ENCODE assay signal across 12 mouse cellular contexts in genomic region chr8:117371189-117371588, GRCm38 (mm10).
DNase-seq lines count a peak whose midpoint lies in the region; ATAC-seq and TF ChIP-seq lines count a peak whose summit lies in the region.
"Had no signal": no experiment of that assay in that cellular context is flagged by ENCODE, and none has a peak within 500 bp of the region (broad histone marks: within the 10 kb centered on the region; RNA-seq: fewer than 3 reads in every experiment).

No protein-coding gene starts in this region.

- H3K27ac ChIP-seq in kidney, postnatal 0 days = no peak overlapping the region
- H3K27ac ChIP-seq in forebrain, embryonic 16.5 days (ENCODE audit: low read length) = no peak overlapping the region
- H3K27ac ChIP-seq in hindbrain, embryonic 15.5 days (replicated peaks) = no peak overlapping the region
- H3K27ac ChIP-seq: liver, embryonic 13.5 days had no signal

- H3K79me2 ChIP-seq in myocyte (ENCODE audit: control insufficient read depth, insufficient read depth) = peaks cover 21% of the 10 kb centered on the region

- no peaks in the 10 kb centered on the region for H3K36me3 ChIP-seq in kidney, postnatal 0 days (ENCODE audit: insufficient read depth, low read length)
- H3K36me3 ChIP-seq in forebrain, embryonic 16.5 days (ENCODE audit: control insufficient read depth, insufficient read depth) = no peaks in the 10 kb centered on the region
- no peaks in the 10 kb centered on the region for H3K36me3 ChIP-seq in hindbrain, embryonic 15.5 days
- no peaks in the 10 kb centered on the region for H3K36me3 ChIP-seq in myocyte (ENCODE audit: control insufficient read depth, insufficient read depth)
- H3K36me3 ChIP-seq: liver, embryonic 13.5 days had no signal

- TF ChIP-seq POLR2A in myocyte (IDR thresholded peaks at IDR 0.05; ENCODE audit: insufficient read length, low read depth) = no peak

- H3K4me2 ChIP-seq in kidney, postnatal 0 days (ENCODE audit: low read length) = no peak overlapping the region
- H3K4me2 ChIP-seq in forebrain, embryonic 16.5 days (ENCODE audit: low read length) = no peak overlapping the region
- no peak overlapping the region for H3K4me2 ChIP-seq in hindbrain, embryonic 15.5 days
- H3K4me2 ChIP-seq in myocyte (ENCODE audit: low read depth) = no peak overlapping the region
- H3K4me2 ChIP-seq: liver, embryonic 13.5 days had no signal

- peak; percentile 31; the same call in 1 of the 2 replicates for ATAC-seq in kidney, postnatal 0 days (replicated peaks; ENCODE audit: low FRiP score, low read depth)
- peak; percentile 24 for ATAC-seq in forebrain, embryonic 16.5 days
- peak; percentile 32; the same call in 1 of the 2 replicates for ATAC-seq in hindbrain, embryonic 15.5 days (ENCODE audit: low FRiP score, low read depth)
- ATAC-seq in megakaryocyte-erythroid progenitor cell, adult 5-6 weeks (replicated peaks; ENCODE audit: low FRiP score, low TSS enrichment, poor library complexity, severe bottlenecking) = no peak

- no peaks in the 10 kb centered on the region for H3K9me3 ChIP-seq in kidney, postnatal 0 days (replicated peaks; ENCODE audit: low read length)
- H3K9me3 ChIP-seq in forebrain, embryonic 16.5 days (ENCODE audit: control insufficient read depth, low read length) = no peaks in the 10 kb centered on the region
- no peaks in the 10 kb centered on the region for H3K9me3 ChIP-seq in hindbrain, embryonic 15.5 days
- H3K9me3 ChIP-seq: liver, embryonic 13.5 days had no signal

- no peak for TF ChIP-seq CTCF in kidney, postnatal 0 days (IDR thresholded peaks at IDR 0.05; ENCODE audit: low read depth)

- DNase-seq in kidney, postnatal 0 days (ENCODE audit: low spot score) = no peak
- DNase-seq in kidney, postnatal 36 days = no peak
- no peak for DNase-seq in thymus, postnatal 36 days
- DNase-seq: adrenal gland, postnatal 25 days; cerebellum, adult 8-10 months; liver, embryonic 13.5 days; spleen, adult 18-20 months; thymus, postnatal 4 days had no signal

- no peak overlapping the region for H3K9ac ChIP-seq in kidney, postnatal 0 days (ENCODE audit: low read depth, low read length)
- H3K9ac ChIP-seq in forebrain, embryonic 16.5 days (replicated peaks; ENCODE audit: low read depth, low read length) = no peak overlapping the region
- no peak overlapping the region for H3K9ac ChIP-seq in hindbrain, embryonic 15.5 days
- H3K9ac ChIP-seq: liver, embryonic 13.5 days had no signal

- peaks cover 49% of the 10 kb centered on the region for H3K4me1 ChIP-seq in kidney, postnatal 0 days (replicated peaks; ENCODE audit: insufficient read depth, low read length)
- H3K4me1 ChIP-seq in forebrain, embryonic 16.5 days (replicated peaks; ENCODE audit: control insufficient read depth, insufficient read depth, low read length) = peaks cover 41% of the 10 kb centered on the region
- peaks cover 73% of the 10 kb centered on the region for H3K4me1 ChIP-seq in hindbrain, embryonic 15.5 days (replicated peaks)

- H3K27me3 ChIP-seq in kidney, postnatal 0 days (ENCODE audit: insufficient read depth, low read length) = no peaks in the 10 kb centered on the region
- no peaks in the 10 kb centered on the region for H3K27me3 ChIP-seq in forebrain, embryonic 16.5 days (replicated peaks; ENCODE audit: control insufficient read depth, insufficient read depth, low read length)
- H3K27me3 ChIP-seq in hindbrain, embryonic 15.5 days = no peaks in the 10 kb centered on the region
- H3K27me3 ChIP-seq in myocyte (ENCODE audit: control insufficient read depth, insufficient read depth, insufficient read length) = no peaks in the 10 kb centered on the region
- H3K27me3 ChIP-seq: liver, embryonic 13.5 days had no signal

- H3K4me3 ChIP-seq in kidney, postnatal 0 days (replicated peaks; ENCODE audit: low read depth, low read length) = no peak overlapping the region
- no peak overlapping the region for H3K4me3 ChIP-seq in forebrain, embryonic 16.5 days (replicated peaks; ENCODE audit: low read length)
- no peak overlapping the region for H3K4me3 ChIP-seq in hindbrain, embryonic 15.5 days
- H3K4me3 ChIP-seq in myocyte = no peak overlapping the region
- H3K4me3 ChIP-seq: liver, embryonic 13.5 days had no signal

- no peak overlapping the region for H3ac ChIP-seq in myocyte (ENCODE audit: control insufficient read depth, insufficient read length)

- WGBS in kidney, postnatal 0 days = 43% methylated on average over 7 of the region's 7 CpGs
- WGBS in forebrain, embryonic 16.5 days = 76% methylated on average over 7 of the region's 7 CpGs
- 61% methylated on average over 7 of the region's 7 CpGs for WGBS in hindbrain, embryonic 15.5 days

TF ChIP-seq in myocyte, 11 proteins besides CTCF, POLR2A, EP300 and RAD21:
- TF ChIP-seq CEBPB (IDR thresholded peaks at IDR 0.05; ENCODE audit: insufficient read depth, poor library complexity, severe bottlenecking) = no peak
- TF ChIP-seq MYOG (IDR thresholded peaks at IDR 0.05; ENCODE audit: control insufficient read depth in 1 of 3, insufficient read depth in 1 of 3, insufficient read length in 2 of 3, low read depth in 2 of 3) = peak in 2 of 3 experiments; percentile 13 to 58
- no peak for TF ChIP-seq MAX (IDR thresholded peaks at IDR 0.05; ENCODE audit: low read depth)
- no peak for TF ChIP-seq TCF3 (IDR thresholded peaks at IDR 0.05; ENCODE audit: insufficient read length, low read depth)
- peak in 1 of 3 experiments; percentile 55 for TF ChIP-seq MYOD1 (IDR thresholded peaks at IDR 0.05; ENCODE audit: control insufficient read depth in 1 of 3, insufficient read length in 2 of 3, low read depth in 2 of 3)
